Mouse (Mus musculus) liver, adult 2 months (tissue): ENCODE data around the gene Prkag2. TPM values are rescaled to one million over a fixed set of nuclear protein-coding genes. Genes with fewer than 3 reads are reported as not detected.

Source experiments
- DNase-seq: peaks from one replicate; pipeline ENCODE4 v3.0.0-alpha.2; 2011; ENCODE audit warnings: low read depth, low spot score; ENCODE audit errors: extremely low read depth
- H3K27ac ChIP-seq: fragments of 200-500 bp; replicated peaks from 2 replicates; pipeline ENCODE4 v1.5.1; 2012; ENCODE audit warnings: low read depth, mild to moderate bottlenecking, control low read depth, inconsistent platforms, low read length; ENCODE audit not compliant: insufficient read depth
- H3K27me3 ChIP-seq: fragments of 200-500 bp; 2 replicates; pipeline ENCODE4 v1.6.1; 2012; ENCODE audit warnings: mild to moderate bottlenecking, moderate library complexity, low read length, inconsistent platforms; ENCODE audit not compliant: control insufficient read depth, insufficient read depth
- H3K36me3 ChIP-seq: fragments of 200-500 bp; 2 replicates; pipeline ENCODE4 v1.6.1; 2012; ENCODE audit warnings: low read length, inconsistent platforms; ENCODE audit not compliant: control insufficient read depth, insufficient read depth
- H3K4me1 ChIP-seq: fragments of 200-500 bp; 2 replicates; pipeline ENCODE4 v1.6.1; 2011; ENCODE audit warnings: low read length; ENCODE audit not compliant: control insufficient read depth, insufficient read depth
- H3K4me3 ChIP-seq: fragments of 200-500 bp; 2 replicates; pipeline ENCODE4 v1.5.1; 2011; ENCODE audit warnings: low read depth, mild to moderate bottlenecking, control low read depth, low read length, moderate library complexity; ENCODE audit not compliant: insufficient read depth
- H3K79me2 ChIP-seq: fragments of 200-500 bp; 2 replicates; pipeline ENCODE4 v1.6.1; 2012; ENCODE audit warnings: inconsistent platforms, mild to moderate bottlenecking, low read length, moderate library complexity; ENCODE audit not compliant: control insufficient read depth, insufficient read depth
- H3K9ac ChIP-seq: fragments of 200-500 bp; 2 replicates; pipeline ENCODE4 v1.6.1; 2012; ENCODE audit warnings: low read depth, mild to moderate bottlenecking, control low read depth, inconsistent platforms, low read length
- CTCF ChIP-seq: fragments of 200-500 bp; IDR thresholded peaks from 2 replicates; pipeline ENCODE4 v1.5.1; 2011; ENCODE audit warnings: low read depth, low read length, control low read depth
- POLR2A ChIP-seq: fragments of 200-500 bp; IDR thresholded peaks from 2 replicates; pipeline ENCODE4 v1.6.1; 2011; ENCODE audit warnings: low read length, control low read depth; ENCODE audit not compliant: insufficient read depth; ENCODE audit errors: extremely low read depth
- WGBS: fragments of 180-500 bp; shearing (Covaris S2); methylation state at CpG from one replicate; pipeline ENCODE4 v1.1.7; 2018; 5-methylcytosine and 5-hydroxymethylcytosine counted together
- polyA plus RNA-seq: library from polyadenylated mRNA; depleted of rRNA; stranded (reverse); fragments of >200 nt; gene quantifications from 2 replicates; pipeline ENCODE4 v1.2.3, GENCODE M21; 2012
- total RNA-seq: library from RNA; depleted of rRNA; stranded (reverse); fragments of >200 nt; gene quantifications from 2 replicates; pipeline ENCODE4 v1.2.3, GENCODE M21; 2014

Prkag2 gene
- total and polyA plus RNA-seq, 2 experiments = 14.8 to 21.1 TPM

DNA sequence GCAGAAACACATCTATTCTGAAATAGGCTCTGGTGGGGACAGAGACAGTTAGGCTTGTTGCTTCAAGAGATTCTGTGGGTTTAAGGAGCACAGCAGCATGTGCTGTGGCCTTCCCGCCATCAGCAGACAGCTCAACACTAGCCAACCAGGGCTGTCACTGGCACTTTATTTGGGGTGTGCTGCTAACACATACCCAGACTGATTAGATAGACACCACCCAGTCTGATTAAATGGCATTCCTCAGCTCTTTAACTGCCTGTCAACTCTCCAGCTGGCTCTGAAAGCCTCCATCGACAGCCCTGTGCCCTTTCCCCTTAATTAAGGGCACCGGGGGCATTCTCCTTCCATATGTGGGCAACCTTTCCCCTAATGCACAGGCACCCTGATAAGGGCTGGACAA lies 118.2 kb downstream of the Prkag2 start:
- peaks cover 34% of the 10 kb centered on the region for H3K4me1 ChIP-seq
- no peak for DNase-seq
- TF ChIP-seq CTCF (no peak), POLR2A (no peak)
- no peaks in the 10 kb centered on the region for H3K27me3 ChIP-seq
- H3K27ac ChIP-seq = no peak overlapping the region
- no peak overlapping the region for H3K4me3 ChIP-seq
- H3K79me2 ChIP-seq = peaks cover 14% of the 10 kb centered on the region; the same call in 1 of the 2 replicates
- H3K36me3 ChIP-seq = no peaks in the 10 kb centered on the region
- H3K9ac ChIP-seq = no peak overlapping the region
- WGBS = 43% methylated on average over 3 of the region's 3 CpGs

DNA sequence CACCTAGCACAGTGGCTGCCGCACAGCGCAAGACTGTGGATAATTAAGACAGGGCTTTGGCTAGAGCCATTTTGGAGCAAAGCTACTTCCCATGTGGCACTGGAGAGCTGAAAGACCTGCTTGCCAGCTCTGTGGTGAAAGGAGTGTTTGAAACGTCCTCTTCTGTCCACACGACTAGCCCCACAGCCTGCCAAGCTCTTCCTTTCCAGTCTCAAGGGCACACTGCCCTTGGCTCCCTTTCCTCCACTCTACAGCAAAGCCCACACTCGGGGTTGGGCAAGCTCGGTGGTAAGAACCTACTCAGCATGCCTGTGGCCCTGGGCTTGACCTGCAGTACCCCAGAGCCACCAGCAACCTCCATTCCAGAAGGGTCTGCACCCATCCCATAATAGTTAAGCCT lies 118.7 kb downstream of the Prkag2 start:
- H3K79me2 ChIP-seq = peaks cover 14% of the 10 kb centered on the region; the same call in 1 of the 2 replicates
- H3K27ac ChIP-seq = no peak overlapping the region
- no peaks in the 10 kb centered on the region for H3K36me3 ChIP-seq
- H3K9ac ChIP-seq = no peak overlapping the region
- peaks cover 37% of the 10 kb centered on the region for H3K4me1 ChIP-seq
- TF ChIP-seq CTCF = no peak
- no peak for TF ChIP-seq POLR2A
- WGBS = 44% methylated on average over 6 of the region's 6 CpGs
- DNase-seq = peak; percentile 64
- no peaks in the 10 kb centered on the region for H3K27me3 ChIP-seq
- H3K4me3 ChIP-seq = no peak overlapping the region

DNA sequence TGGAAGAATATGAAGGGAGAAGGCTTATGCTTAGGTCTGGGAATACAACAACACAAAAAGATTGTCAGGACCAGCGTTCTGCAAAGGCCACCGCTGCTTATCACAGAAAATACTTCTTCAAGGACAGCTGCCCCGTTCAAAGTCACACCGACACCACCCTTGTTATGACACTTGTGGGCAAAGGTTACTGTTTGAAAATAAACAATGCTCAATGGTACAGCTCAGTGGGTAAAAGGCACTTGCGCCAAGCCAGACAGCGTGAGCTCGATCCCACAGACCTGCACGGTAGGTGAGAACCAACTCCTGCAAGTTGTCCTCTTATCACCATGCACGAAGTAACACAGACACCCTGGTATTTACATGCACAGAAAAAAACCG lies 120.5 kb downstream of the Prkag2 start:
- Histone ChIP-seq H3K27me3 (no peaks in the 10 kb centered on the region), H3K27ac (no peak overlapping the region), H3K36me3 (no peaks in the 10 kb centered on the region), H3K79me2 (peaks cover 14% of the 10 kb centered on the region; the same call in 1 of the 2 replicates), H3K9ac (no peak overlapping the region), H3K4me3 (no peak overlapping the region), H3K4me1 (peaks cover 39% of the 10 kb centered on the region)
- 23% methylated on average over 10 of the region's 10 CpGs for WGBS
- DNase-seq = peak; percentile 81
- TF ChIP-seq CTCF (no peak), POLR2A (no peak)

GRCm38 (mm10) chr5:24979312-24979967 lies 121.0 kb downstream of the Prkag2 start:
- peaks cover 14% of the 10 kb centered on the region; the same call in 1 of the 2 replicates for H3K79me2 ChIP-seq
- TF ChIP-seq CTCF (no peak), POLR2A (no peak)
- peaks cover 39% of the 10 kb centered on the region for H3K4me1 ChIP-seq
- no peaks in the 10 kb centered on the region for H3K36me3 ChIP-seq
- peak overlapping the region; percentile 49 for H3K27ac ChIP-seq
- 69% methylated on average over 4 of the region's 4 CpGs for WGBS
- no peak overlapping the region for H3K9ac ChIP-seq
- H3K4me3 ChIP-seq = no peak overlapping the region
- no peaks in the 10 kb centered on the region for H3K27me3 ChIP-seq
- DNase-seq = no peak

- Histone ChIP-seq H3K27me3 (no peaks in the 10 kb centered on the region), H3K4me1 (peaks cover 31% of the 10 kb centered on the region), H3K4me3 (no peak overlapping the region), H3K36me3 (no peaks in the 10 kb centered on the region), H3K27ac (no peak overlapping the region), H3K9ac (no peak overlapping the region), H3K79me2 (peaks cover 9% of the 10 kb centered on the region; the same call in 1 of the 2 replicates)
- peak; percentile 81 for DNase-seq
- WGBS = 48% methylated on average over 3 of the region's 3 CpGs
- TF ChIP-seq POLR2A (no peak), CTCF (no peak)
Measured at GRCm38 (mm10) chr5:24976907-24977306, 123.5 kb downstream of the Prkag2 start.

DNA sequence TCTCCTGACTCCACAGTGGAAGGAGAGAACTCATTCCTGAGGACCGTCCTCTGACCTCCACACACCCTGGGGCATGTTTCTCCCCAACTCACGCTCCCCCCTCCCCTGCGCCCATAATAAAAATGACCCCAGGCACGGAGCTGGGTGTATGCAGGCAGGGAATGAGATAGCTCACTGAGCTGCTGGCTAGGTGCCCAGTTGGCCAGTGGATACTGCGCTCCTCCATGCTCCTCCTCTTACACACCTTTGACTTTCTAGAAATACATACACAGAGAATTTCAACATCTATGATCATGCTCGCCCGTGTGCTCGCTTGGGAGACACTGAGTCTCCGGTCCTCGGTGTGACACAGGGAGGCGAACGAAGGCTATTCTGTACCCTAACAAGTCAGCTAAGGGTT lies 124.2 kb downstream of the Prkag2 start:
- 41% methylated on average over 12 of the region's 12 CpGs for WGBS
- Histone ChIP-seq H3K79me2 (peaks cover 6% of the 10 kb centered on the region; the same call in 1 of the 2 replicates), H3K4me1 (peaks cover 28% of the 10 kb centered on the region)

More for the DNA sequence above, 124.2 kb downstream of the Prkag2 start:
- Histone ChIP-seq H3K27ac (no peak overlapping the region), H3K9ac (no peak overlapping the region), H3K4me3 (no peak overlapping the region), H3K36me3 (no peaks in the 10 kb centered on the region), H3K27me3 (no peaks in the 10 kb centered on the region)
- DNase-seq = peak; percentile 79
- TF ChIP-seq CTCF = no peak
- no peak for TF ChIP-seq POLR2A
